Mouse (Mus musculus) cerebellum, adult 9-10 months (tissue): ENCODE results near the gene P4hb.
"Not testable (repeated sequence)": the region's sequence is repeated elsewhere in the genome, so short reads cannot be mapped to it uniquely, and the experiment has no call there.

Experiments used
- DNase-seq: peaks from one replicate; pipeline ENCODE4 v3.0.0; 2022

P4hb gene

DNA sequence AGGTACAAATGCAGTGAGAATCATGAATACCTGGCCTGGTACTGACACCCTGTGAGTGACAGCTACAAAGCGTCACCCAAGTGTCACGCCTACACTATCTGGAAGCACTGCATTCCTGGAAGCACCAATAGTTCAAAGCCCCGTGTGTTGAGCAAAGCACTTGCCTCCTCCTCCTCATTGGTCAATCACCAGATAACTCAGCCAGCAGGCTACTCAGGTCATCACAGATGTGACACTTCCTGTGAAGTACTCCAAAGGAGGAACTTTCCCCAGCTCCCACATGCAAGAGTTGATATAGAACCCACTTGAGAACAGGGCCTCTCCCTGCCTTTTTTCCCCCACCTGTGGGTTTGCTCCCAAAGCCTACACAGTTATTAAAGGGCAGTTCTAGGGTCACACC lies 1.9 kb downstream of the P4hb start:
- peak; percentile 47 for DNase-seq

DNA sequence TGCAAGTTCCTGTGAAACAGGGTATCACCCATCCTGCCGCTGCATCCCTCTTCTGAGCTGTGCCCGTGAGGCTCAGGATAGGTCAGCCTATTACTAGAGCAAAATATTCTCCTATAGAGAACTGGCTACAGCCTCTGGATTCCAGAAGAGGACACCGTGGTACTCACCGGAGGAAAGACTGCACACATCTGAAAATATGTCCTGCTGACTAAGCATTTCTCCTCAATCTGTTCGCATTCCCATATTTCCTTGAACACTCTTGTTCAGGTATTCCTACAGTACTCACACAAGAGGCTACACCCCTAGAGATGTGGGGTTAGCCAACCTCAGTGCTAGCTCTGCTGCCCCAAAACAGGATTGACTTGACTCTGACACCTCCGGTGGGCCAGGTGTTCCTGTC lies 4.7 kb downstream of the P4hb start:
- DNase-seq = no peak

DNA sequence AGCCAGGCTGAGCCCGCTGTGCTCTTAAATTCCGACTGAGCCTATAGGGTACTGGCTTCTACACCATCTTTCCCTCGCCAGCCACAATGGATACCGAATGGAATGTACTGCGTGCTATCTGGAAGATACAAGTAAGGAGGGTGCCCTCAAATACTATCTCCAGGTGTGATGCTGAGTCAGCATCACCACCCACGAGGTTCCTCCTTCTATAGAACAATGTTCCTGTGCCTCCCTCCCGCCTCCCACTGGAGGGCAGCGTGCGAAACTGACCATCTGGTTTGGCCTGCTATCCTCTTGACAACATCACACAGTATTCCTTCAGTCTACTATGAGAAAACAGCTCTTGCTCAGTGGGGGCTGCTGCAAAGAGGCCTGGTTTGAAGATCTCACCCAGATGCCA lies 7.9 kb downstream of the P4hb start:
- DNase-seq = no peak

DNA sequence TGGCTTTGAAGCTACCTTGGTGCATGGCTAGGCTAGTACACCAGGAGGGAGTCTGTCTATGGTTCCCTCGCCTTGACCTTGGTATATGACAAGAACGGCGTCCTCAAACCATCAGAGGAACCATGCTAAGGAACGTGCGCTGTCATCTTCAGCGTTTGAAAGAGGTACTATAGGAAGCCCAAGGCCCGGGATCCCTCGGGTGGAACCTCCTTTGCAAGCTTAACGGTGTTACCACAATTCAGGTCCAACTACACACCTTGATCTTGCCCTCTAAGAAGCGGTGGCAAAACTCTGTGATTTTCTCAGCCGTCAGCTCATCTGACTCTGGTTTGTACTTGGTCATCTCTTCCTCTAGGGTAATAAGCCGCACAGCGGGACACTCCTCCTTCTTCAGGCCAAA lies 10.1 kb downstream of the P4hb start:
- no peak for DNase-seq

DNA sequence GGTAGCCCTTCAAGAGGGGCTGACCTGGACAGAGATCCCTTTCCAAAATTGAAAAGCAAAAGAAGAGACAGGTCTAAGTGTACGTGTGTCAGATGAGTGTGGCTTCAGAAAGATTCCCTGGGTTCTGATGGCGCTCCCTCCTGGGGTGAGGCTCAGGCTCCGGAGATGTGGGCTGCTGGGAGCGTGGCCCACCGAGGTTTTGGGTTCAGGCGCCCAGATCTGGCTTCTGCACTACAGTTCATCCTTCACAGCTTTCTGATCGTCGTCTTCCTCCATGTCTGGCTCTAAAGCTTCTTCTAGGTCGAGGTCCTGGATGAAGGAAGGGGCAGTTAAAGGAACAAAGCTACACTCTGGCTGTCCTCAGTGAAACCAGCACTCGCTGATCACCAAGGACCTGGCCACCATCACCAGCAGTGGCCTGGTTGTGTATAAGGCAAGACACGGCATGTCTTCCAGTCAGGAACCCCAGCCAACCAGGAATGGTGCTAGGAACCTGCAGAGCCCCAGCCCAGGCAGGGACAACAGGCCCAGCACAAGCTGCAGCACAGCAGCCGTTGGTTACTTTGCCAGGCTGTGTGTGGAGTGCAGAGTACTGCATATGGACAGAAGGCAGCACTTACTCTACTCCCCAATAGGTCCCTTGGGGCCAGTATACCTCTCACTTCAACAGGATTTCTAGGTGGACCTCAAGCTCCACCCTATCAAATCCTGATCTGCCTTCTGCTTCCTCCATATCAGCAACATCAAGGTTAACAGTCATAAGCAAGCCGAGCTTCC lies 11.9 kb downstream of the P4hb start:
- no peak for DNase-seq

DNA sequence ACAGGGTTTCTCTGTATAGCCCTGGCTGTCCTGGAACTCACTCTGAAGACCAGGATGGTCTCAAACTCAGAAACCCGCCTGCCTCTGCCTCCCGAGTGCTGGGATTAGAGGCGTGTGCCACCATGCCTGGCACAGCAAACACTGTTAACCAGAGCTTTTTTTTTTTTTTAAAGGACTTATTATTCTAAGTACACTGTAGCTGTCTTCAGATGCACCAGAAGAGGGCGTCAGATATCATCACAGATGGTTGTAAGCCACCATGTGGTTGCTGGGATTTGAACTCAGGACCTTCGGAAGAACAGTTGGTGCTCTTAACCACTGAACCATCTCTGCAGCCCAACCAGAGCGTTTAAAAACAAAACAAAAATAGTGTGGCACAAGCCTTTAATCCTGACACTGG lies 14.2 kb downstream of the P4hb start:
- not testable (repeated sequence) for DNase-seq

DNA sequence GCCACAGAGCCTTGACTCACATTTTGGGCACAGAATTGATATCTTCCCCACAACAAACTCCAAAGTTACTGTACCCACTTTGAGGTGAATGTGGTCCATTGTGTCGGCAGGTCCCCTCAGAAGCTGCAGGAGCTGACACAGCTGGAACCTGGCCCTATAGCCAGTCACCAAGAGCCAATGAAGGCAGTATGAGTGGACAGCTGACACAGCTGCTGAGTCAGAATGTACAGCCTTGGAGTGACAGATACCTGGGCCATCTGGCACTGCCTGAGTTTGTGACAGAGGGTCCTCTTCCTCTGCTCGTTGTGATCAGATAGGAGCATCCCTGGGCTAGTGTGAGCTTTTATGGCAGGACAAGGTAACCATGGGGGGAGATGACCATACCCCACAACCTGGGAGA lies 17.8 kb downstream of the P4hb start:
- DNase-seq = no peak

DNA sequence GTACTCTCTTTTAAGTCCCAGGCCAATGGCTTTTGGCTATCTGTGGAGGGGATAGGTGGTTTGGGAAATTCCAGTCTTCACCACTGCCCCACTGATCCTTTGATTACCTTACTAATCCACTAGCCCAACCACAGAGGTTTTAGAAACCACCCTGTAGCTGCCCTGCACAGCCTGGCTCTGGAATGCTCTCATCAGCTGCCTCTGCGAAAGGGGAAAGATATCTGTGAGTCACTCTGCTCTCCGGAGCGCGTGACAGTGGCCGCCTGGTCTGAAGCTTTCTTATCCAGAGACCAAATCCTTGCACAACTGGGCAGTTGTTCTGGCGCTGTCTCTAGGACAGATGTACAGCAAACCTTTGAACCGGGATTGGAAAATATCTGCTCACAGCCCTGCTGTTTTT lies 18.2 kb downstream of the P4hb start:
- DNase-seq = no peak

DNA sequence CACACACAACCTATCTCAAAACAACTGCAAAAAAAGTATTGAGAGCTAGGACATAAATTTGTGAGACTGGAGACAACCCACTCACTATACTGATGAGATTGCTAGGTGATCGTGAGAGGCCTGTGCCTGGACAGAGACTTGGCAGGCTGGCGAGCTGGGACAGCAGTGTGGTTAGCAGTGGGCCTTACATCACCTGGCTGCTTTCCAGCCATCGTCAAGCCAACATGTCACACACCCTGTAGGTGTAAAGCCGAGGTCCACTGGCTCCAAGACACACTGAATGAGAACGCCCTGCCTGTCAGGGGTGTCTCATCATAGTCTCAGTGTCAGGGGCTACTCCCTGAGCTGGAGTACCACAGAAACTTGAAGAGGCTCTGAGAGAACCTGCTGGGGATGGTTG lies 20.3 kb downstream of the P4hb start:
- DNase-seq = no peak

DNA sequence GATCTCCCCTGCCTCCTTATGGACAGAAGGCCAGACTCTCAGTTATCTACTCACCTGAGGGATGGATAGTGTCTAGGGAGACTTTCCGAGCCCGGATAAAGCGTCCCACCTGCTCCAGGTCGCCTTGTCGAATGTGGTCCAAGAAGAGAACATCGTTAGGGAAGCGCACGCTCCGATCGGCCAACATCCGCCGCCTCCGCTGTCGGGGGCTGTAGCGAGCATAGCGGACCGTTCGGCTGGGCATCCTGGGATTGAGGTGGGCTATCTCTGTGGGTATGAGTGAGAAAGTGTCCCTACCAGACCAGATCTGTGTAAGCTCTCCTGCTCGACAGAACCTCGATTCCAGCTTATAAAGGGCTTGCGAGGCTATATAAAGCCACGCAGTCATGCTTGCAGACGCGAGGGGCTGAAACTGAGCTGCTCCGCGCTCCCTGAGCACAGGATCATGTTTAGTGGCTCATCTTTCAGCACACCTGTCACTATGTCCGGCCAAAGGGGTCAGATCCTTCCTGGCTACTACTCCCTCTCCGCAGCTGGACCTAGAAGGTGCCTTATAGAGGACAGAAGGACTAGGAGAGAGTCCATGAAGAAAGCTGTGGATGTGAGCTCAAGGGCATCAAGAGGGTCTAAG lies 22.1 kb downstream of the P4hb start, which contains the start of gene Ppp1r27:
TSS of gene Ppp1r27 (minus strand) at position 323 of the 631 bp plus-strand sequence.
- DNase-seq = no peak

DNA sequence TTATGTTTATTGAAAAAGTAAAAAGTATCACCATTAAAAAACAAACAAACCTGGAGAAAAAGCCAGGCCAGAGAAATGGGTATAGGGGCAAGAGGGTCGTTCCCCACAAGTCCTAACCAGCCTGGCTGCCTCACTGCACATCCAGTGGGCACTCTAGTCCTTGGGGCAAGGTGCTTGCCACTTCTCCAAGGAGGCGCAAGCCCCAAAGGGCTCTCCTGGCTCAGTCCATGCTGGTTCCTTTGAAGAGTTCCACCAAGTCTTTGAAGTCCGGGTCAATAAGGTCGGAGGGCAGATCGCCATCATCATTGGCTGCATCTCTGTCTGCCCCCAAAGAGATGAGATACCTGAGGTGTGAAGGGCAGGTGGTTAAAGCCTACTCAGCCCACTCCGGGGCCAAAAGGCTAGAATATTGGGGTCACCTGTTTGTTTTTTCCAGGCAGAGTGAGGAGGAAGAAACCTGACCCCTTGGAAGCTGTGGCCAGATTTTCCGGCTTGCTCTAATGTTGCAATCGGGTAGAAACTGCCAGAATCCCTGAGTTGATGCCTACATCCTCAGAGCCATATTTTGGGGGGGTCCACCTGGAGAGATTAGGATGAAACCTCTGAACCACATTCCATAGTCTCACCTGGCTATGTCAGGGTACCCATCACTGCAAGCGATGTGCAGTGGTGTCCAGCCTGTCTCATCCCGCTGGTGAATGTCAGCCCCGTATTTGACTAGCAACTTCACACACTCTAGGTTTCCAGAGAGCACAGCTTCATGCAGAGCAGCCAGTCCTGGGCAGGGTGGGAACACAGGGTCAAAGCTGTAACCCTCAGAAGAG lies 22.9 kb downstream of the P4hb start:
- DNase-seq = peak; percentile 54

DNA sequence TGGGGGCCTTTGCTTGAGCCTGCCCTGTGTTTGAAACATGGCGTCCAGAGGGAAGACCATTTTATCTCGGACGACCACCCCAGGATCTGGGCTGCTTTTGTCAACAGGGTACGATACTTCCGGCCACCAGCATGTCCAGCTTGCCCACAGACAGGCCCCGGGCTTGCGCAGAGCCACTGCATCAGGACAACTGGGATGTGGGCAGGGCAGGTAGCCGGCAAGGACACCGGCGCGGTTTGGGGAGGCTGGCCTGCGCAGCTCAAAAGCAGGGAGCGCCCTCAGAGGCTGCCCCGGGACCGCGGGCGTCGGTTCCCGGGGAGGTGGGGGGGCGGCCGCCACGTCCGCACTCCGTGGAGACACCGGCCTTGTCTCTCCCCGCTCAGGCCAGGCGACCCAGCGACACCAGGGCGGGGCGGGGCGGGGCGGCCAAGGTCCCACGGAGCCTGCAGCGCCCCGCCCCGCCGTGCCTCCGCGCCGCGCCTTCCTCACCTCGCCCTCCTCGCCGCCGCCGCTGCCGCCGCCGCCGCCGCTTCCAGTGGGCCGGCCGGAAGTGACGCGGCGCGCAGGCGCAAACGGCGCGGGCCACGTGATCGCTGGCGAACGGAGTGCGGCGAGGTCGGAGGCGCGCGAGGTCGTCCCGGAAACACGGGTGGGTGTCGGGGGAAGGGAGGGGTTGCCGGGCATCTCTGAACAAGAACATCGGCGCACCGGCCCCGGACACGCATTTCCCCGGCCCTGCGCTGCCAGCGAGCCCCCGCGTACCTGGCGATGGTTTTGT lies 23.7 kb downstream of the P4hb start, which contains the start of gene Mcrip1:
TSS of gene Mcrip1 (minus strand) at position 560 of the 778 bp plus-strand sequence.
- DNase-seq = peak; percentile 89

DNA sequence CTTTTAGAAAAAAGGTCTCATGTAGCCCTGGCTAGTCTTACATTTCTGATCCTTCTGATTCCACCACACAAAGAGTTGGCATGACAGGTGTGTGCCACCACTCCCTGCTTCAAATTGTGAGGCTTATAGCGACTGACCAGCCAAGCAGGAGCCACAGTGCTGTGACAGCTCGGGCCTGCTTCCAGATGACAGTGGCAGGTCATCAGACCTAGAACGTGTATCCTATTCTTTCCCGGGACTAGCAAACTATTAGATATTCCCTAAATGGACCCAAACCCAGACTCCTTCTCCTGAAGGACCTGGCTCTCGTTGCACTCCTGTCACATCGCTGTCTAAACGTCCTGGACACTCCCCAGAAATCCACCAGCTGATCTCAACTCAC lies 24.3 kb downstream of the P4hb start:
- no peak for DNase-seq

DNA sequence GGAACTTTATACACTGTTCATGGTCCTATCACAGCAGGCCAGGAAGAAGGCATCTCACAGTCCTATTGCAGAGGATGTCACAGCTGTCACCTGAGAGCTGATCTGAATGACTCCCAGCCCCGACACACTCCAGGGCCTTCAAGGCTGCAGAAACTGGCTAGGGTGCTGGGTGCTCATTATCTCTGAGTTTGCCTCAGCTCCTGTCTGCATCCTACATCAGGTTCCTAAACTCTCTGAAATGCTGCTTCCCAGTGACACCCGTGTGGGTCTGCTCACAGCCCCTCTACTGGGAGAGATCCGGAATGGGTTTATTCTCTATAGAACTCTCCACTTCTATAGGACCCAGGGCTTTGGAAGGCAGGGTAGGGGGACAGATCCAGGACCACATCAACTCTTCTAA lies 24.8 kb downstream of the P4hb start:
- DNase-seq = no peak

DNA sequence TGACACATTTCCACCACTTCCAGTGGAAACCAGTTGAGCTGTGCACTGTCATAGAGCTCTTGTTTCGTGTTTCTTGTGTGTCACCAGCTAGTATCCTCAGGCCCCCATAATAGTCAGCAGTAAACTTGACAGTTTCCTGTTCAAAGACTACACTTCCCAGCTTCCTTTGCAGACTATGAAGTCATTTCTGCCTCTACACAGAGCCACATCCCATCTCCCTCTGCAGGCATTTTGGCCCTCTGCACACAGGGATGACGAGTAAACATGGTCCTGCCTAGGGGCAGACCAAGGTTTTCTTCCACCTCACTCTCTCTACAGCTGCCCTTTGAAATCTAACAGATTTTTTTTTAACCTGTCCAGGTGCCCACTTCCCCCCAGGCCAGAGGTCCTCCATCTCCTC lies 25.6 kb downstream of the P4hb start:
- no peak for DNase-seq

DNA sequence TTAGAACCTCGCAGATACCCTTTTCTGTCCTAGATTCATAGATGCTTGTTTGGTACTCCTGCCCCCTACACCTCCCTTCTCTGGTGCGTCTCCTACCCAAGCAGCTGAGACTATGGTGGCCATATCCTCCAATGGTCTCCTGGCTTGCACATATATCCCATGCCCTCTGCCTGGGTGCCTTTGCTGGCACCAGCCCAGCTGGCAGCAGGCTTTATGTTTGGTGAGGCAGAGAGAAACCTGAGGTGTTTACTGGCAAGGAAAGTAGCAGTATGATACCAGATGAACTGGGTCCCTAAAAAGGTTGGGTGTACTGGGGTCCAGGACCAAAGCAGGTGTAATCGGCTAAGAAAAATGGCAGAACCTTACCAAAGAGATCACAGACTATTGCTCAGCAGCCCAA lies 27.1 kb downstream of the P4hb start:
- no peak for DNase-seq

DNA sequence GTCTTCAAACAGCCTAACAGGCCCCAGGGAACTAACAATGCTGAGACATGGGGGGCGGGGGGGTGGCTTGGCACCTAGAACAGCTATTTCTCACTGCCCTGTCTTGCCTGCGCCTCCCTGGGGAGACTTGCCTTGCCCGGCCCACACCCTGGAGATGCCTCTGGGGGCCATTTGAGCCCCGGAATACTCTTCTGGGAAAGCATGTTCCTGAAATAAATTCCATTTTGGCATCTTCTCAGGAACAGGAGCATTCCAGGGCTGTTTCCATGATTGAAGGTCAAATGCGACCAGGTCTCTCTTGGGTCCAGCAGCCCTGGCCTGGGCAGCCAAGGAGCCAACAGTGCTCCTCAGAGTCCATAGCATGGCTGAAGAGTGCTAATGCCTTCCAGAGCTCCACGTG lies 30.7 kb downstream of the P4hb start:
- no peak for DNase-seq

DNA sequence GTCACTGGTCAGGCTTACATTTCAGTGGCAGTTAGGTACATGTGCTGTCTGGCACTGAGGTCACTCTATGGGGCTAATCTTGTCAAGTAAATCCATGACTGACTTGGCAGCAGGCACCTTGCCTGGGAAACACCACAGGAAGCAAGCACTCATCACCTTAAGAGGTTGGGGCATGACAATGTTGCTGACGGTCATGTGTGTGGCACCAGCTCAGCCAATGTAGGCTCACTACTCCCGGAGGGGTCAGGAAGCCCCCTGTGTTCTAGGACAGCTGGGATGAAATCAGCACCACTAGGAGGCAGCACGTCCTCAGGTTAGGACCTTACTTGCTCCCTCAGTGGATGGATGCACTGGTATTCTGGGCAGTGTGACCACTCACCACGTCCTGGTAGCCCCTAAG lies 31.1 kb downstream of the P4hb start:
- no peak for DNase-seq

DNA sequence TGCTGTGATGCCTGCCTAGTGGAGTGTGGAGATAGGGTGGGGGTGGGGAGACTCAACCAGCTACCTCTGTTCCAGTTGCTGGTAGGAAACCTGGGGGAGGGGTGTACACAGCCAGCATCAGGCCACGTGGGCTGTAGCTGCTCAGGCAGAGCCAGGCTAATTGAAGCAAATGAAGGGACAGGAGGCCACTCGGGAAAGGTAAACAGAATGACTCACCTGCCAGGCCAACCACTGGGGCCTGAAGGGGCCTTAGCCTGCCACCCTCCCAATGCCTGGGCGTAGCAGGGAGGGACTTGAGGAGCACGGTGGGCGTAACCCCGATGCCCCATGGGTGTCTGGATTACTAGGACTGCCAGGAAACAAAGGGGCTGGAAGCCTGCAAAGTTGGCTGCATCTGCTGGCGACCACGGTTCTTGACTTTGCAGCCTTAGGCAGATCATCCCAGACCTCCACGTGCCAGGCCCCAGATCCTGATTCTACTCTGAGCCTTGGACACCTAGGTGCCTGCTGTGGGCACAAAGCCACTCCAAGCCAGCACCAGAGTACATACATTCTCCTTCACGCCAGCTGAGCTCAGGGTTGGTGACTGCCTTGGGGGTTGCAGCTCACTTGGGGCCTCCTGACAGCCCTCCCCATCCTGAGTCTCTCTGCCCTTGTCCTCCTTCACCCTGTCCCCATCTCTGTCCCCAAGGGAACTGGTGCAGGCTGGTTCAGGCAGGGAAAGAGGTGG lies 33.6 kb downstream of the P4hb start:
- DNase-seq = no peak

DNA sequence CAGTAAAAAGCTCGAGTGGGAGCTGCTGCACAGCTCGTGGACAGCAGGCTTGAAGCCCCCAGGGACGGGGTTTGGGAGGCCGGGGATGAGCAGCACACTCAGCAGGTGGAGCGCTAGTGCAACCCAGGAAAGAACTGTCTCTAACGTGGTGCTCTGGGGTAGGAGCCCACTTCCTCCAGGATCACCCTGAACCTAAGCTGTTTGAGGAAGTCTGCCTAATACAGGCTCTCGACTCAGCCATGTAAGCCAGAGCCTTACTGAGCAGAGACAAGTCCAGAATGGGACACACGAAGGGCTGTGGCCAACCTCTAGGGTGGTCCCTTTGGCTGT lies 34.1 kb downstream of the P4hb start:
- DNase-seq = no peak

DNA sequence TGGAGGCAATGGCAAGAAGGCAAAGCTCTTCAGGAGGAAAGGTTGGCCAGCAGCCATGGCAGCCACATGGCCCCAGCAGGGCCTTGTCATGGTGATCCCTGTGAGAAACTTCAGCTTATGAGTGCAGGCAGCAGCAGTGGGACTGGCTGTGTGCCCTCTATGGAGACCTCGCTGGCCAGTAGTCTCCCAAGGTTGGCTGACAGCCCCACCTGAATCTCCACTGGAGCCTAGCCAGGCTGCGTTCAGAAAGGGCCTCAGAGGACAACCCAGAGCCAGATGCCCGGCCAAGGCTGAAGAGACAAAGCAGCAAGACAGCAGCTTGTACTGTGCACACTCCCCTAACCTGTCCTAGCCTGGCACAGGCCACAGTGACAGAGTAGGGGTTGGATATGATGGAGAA lies 34.6 kb downstream of the P4hb start:
- DNase-seq = peak; percentile 90

DNA sequence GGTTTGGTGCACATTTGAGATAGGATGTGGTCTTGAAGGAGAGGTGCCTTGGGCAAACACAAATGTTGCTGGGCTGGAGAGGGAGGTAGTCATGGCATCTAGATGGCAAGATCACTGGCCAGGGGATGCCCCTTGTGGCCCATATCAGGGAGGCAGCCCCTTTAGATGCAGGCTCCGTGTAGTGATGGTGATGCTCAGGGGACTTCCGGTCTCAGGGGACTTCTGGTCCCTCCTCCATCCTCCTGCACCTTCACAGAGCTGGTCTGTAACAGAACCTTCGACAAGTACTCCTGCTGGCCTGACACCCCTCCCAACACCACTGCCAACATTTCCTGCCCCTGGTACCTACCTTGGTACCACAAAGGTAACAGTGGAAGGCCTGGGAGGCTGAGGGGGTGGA lies 37.2 kb downstream of the P4hb start:
- DNase-seq = no peak

DNA sequence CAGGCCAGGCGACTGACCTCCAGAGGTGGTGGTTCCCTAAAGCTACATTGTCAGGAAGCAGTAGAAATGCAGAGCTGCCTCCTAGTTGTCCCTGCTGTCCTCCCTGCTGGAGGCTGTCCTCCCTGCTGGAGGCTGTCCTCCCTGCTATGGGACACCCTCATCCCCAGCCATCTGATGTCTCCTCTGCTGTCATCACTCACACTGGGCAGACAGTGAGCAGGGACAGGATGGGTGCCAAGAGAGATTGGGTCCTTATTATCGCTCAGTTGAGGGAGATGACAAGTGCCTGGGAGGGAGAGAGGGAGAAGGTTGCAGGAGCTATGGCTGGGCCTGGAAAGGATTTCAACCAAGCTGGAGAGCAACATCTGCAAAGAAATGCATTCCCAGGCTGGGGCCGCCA lies 37.9 kb downstream of the P4hb start:
- no peak for DNase-seq
